Mouse (Mus musculus) lung, embryonic 15.5 days (tissue): ENCODE results near the gene Itprid2. TPM values are rescaled to one million over a fixed set of nuclear protein-coding genes. Genes with fewer than 3 reads are reported as not detected.
A peak's percentile ranks its signal among the peaks of the same experiment; 100 is the strongest.
"Not testable (repeated sequence)": the region's sequence is repeated elsewhere in the genome, so short reads cannot be mapped to it uniquely, and the experiment has no call there.

Experiments
- ATAC-seq: fragments of 200-750 bp; cut with Nextera tagmentation; 2 replicates; pipeline ENCODE4 v1.8.0; 2017; ENCODE audit warnings: moderate number of reproducible peaks, borderline replicate concordance; ENCODE audit not compliant: low FRiP score, low TSS enrichment; ENCODE audit errors: extremely low read depth
- H3K27ac ChIP-seq: fragments of 300-500 bp; sonication (generic); 2 replicates; pipeline ENCODE4 v1.5.1; 2015; ENCODE audit warnings: moderate library complexity, mild to moderate bottlenecking, inconsistent platforms
- H3K27me3 ChIP-seq: fragments of 300-500 bp; sonication (generic); 2 replicates; pipeline ENCODE4 v1.6.1; 2015; ENCODE audit warnings: inconsistent platforms
- H3K36me3 ChIP-seq: fragments of 300-500 bp; sonication (generic); 2 replicates; pipeline ENCODE4 v1.6.1; 2015; ENCODE audit warnings: inconsistent platforms
- H3K4me1 ChIP-seq: fragments of 300-500 bp; sonication (generic); 2 replicates; pipeline ENCODE4 v1.6.1; 2015; ENCODE audit warnings: inconsistent platforms
- H3K4me2 ChIP-seq: fragments of 300-500 bp; sonication (generic); 2 replicates; pipeline ENCODE4 v1.6.1; 2015; ENCODE audit warnings: inconsistent platforms, mild to moderate bottlenecking, moderate library complexity
- H3K4me3 ChIP-seq: fragments of 300-500 bp; sonication (generic); 2 replicates; pipeline ENCODE4 v1.5.1; 2015; ENCODE audit warnings: mild to moderate bottlenecking, inconsistent platforms
- H3K9ac ChIP-seq: fragments of 300-500 bp; sonication (generic); 2 replicates; pipeline ENCODE4 v1.6.1; 2015; ENCODE audit warnings: inconsistent platforms
- H3K9me3 ChIP-seq: fragments of 300-500 bp; sonication (generic); 2 replicates; pipeline ENCODE4 v1.6.1; 2016; ENCODE audit warnings: inconsistent platforms
- WGBS: fragments of 180-500 bp; shearing (Covaris S2); methylation state at CpG from one replicate; pipeline ENCODE4 v1.1.7; 2015; 5-methylcytosine and 5-hydroxymethylcytosine counted together
- polyA plus RNA-seq: library from polyadenylated mRNA; unstranded; fragments of >200 nt; fragmentation: Nextera tagmentation; extraction: Ambion mirVana; gene quantifications from 2 replicates; pipeline ENCODE4 v1.2.1, GENCODE M21; 2015

Gene Itprid2
- polyA plus RNA-seq: 9.2 and 9.7 TPM in 2 replicates

GRCm38 (mm10) chr2:79634528-79635400 is at the start of gene Itprid2:
Gene Itprid2, plus strand, starts transcription at chr2:79635352.
- peaks cover 11% of the 10 kb centered on the region; the same call in 1 of the 2 replicates for H3K4me1 ChIP-seq
- peak within 1 kb of the TSS; percentile 87 for H3K4me3 ChIP-seq
- H3K27me3 ChIP-seq: no peaks in the 10 kb centered on the region
- peak within 1 kb of the TSS; percentile 90 for H3K4me2 ChIP-seq
- H3K9ac ChIP-seq: peak within 1 kb of the TSS; percentile 85
- peak; percentile 100 for ATAC-seq
- peak within 1 kb of the TSS; percentile 87 for H3K27ac ChIP-seq
- H3K36me3 ChIP-seq: no peaks in the 10 kb centered on the region
- H3K9me3 ChIP-seq: no peaks in the 10 kb centered on the region
- WGBS: 3% methylated on average over 44 of the region's 46 CpGs

GRCm38 (mm10) chr2:79596177-79596576 is 39.0 kb upstream of the Itprid2 start:
- H3K36me3 ChIP-seq: no peaks in the 10 kb centered on the region
- no peak for ATAC-seq
- 49% methylated on average over 2 of the region's 2 CpGs for WGBS
- no peak overlapping the region for H3K4me2 ChIP-seq
- no peak overlapping the region for H3K27ac ChIP-seq
- H3K9ac ChIP-seq: no peak overlapping the region
- no peak overlapping the region for H3K4me3 ChIP-seq
- H3K4me1 ChIP-seq: peaks cover 13% of the 10 kb centered on the region
- H3K27me3 ChIP-seq: no peaks in the 10 kb centered on the region
- no peaks in the 10 kb centered on the region for H3K9me3 ChIP-seq

GRCm38 (mm10) chr2:79597090-79597489 is 38.1 kb upstream of the Itprid2 start:
- Histone ChIP-seq H3K9ac (no peak overlapping the region), H3K27ac (no peak overlapping the region), H3K27me3 (no peaks in the 10 kb centered on the region), H3K4me1 (peaks cover 22% of the 10 kb centered on the region), H3K4me3 (no peak overlapping the region), H3K36me3 (no peaks in the 10 kb centered on the region), H3K4me2 (no peak overlapping the region), H3K9me3 (no peaks in the 10 kb centered on the region)
- no peak for ATAC-seq

GRCm38 (mm10) chr2:79601109-79601508 is 34.0 kb upstream of the Itprid2 start:
- Histone ChIP-seq H3K27ac (peak overlapping the region; percentile 78), H3K4me1 (peaks cover 23% of the 10 kb centered on the region)
- not testable (repeated sequence) for H3K9me3 ChIP-seq, H3K27me3 ChIP-seq, H3K9ac ChIP-seq, H3K36me3 ChIP-seq, H3K4me3 ChIP-seq, H3K4me2 ChIP-seq
- 34% methylated on average over 2 of the region's 2 CpGs for WGBS
- peak; percentile 69 for ATAC-seq

GRCm38 (mm10) chr2:79601691-79602116 is 33.4 kb upstream of the Itprid2 start:
- Histone ChIP-seq H3K27me3 (no peaks in the 10 kb centered on the region), H3K9ac (no peak overlapping the region), H3K4me1 (peaks cover 22% of the 10 kb centered on the region), H3K4me3 (no peak overlapping the region), H3K4me2 (no peak overlapping the region), H3K36me3 (no peaks in the 10 kb centered on the region), H3K9me3 (no peaks in the 10 kb centered on the region), H3K27ac (peak overlapping the region; percentile 78)
- WGBS: 22% methylated on average over 4 of the region's 4 CpGs
- peak; percentile 83; the same call in 1 of the 2 replicates for ATAC-seq

- Histone ChIP-seq H3K36me3 (no peaks in the 10 kb centered on the region), H3K9me3 (no peaks in the 10 kb centered on the region), H3K4me3 (no peak overlapping the region), H3K27me3 (no peaks in the 10 kb centered on the region), H3K4me2 (no peak overlapping the region), H3K27ac (peak overlapping the region; percentile 78; the same call in 1 of the 2 replicates), H3K4me1 (peaks cover 16% of the 10 kb centered on the region), H3K9ac (no peak overlapping the region)
- WGBS: 62% methylated on average over 6 of the region's 6 CpGs
- ATAC-seq: no peak
These were observed 32.8 kb upstream of the Itprid2 start for GRCm38 (mm10) chr2:79602306-79602705.

GRCm38 (mm10) chr2:79603363-79603762 is 31.8 kb upstream of the Itprid2 start:
- no peaks in the 10 kb centered on the region for H3K36me3 ChIP-seq
- no peaks in the 10 kb centered on the region for H3K9me3 ChIP-seq
- peaks cover 14% of the 10 kb centered on the region for H3K4me1 ChIP-seq
- ATAC-seq: no peak
- H3K27me3 ChIP-seq: no peaks in the 10 kb centered on the region
- H3K4me2 ChIP-seq: no peak overlapping the region
- WGBS: 67% methylated on average over 4 of the region's 4 CpGs
- H3K9ac ChIP-seq: no peak overlapping the region
- H3K27ac ChIP-seq: no peak overlapping the region
- no peak overlapping the region for H3K4me3 ChIP-seq

- no peaks in the 10 kb centered on the region for H3K27me3 ChIP-seq
- no peak overlapping the region for H3K4me3 ChIP-seq
- H3K4me2 ChIP-seq: no peak overlapping the region
- H3K36me3 ChIP-seq: no peaks in the 10 kb centered on the region
- H3K4me1 ChIP-seq: peaks cover 12% of the 10 kb centered on the region
- 29% methylated on average over 2 of the region's 2 CpGs for WGBS
- no peak overlapping the region for H3K27ac ChIP-seq
- no peak for ATAC-seq
- H3K9me3 ChIP-seq: no peaks in the 10 kb centered on the region
- H3K9ac ChIP-seq: no peak overlapping the region
These were observed 29.1 kb upstream of the Itprid2 start for GRCm38 (mm10) chr2:79606033-79606432.

GRCm38 (mm10) chr2:79607181-79607580 is 28.0 kb upstream of the Itprid2 start:
- H3K27me3 ChIP-seq: no peaks in the 10 kb centered on the region
- no peak overlapping the region for H3K9ac ChIP-seq
- H3K4me1 ChIP-seq: peaks cover under 1% of the 10 kb centered on the region; the same call in 1 of the 2 replicates
- ATAC-seq: no peak
- H3K4me2 ChIP-seq: no peak overlapping the region
- H3K4me3 ChIP-seq: no peak overlapping the region
- 55% methylated on average over 2 of the region's 2 CpGs for WGBS
- H3K36me3 ChIP-seq: no peaks in the 10 kb centered on the region
- H3K9me3 ChIP-seq: no peaks in the 10 kb centered on the region
- no peak overlapping the region for H3K27ac ChIP-seq

- no peak for ATAC-seq
- Histone ChIP-seq H3K9ac (no peak overlapping the region), H3K9me3 (no peaks in the 10 kb centered on the region), H3K27ac (no peak overlapping the region), H3K36me3 (no peaks in the 10 kb centered on the region), H3K4me3 (no peak overlapping the region), H3K4me1 (no peaks in the 10 kb centered on the region), H3K27me3 (no peaks in the 10 kb centered on the region), H3K4me2 (no peak overlapping the region)
- 75% methylated on average over 8 of the region's 8 CpGs for WGBS
These were observed 26.7 kb upstream of the Itprid2 start for GRCm38 (mm10) chr2:79608301-79609074.

- WGBS: 43% methylated on average over 3 of the region's 3 CpGs
- H3K27me3 ChIP-seq: no peaks in the 10 kb centered on the region
- no peak overlapping the region for H3K4me2 ChIP-seq
- H3K9ac ChIP-seq: no peak overlapping the region
- H3K27ac ChIP-seq: no peak overlapping the region
- no peaks in the 10 kb centered on the region for H3K36me3 ChIP-seq
- no peak for ATAC-seq
- H3K4me1 ChIP-seq: no peaks in the 10 kb centered on the region
- H3K4me3 ChIP-seq: no peak overlapping the region
- H3K9me3 ChIP-seq: no peaks in the 10 kb centered on the region
These were observed 24.3 kb upstream of the Itprid2 start for GRCm38 (mm10) chr2:79610894-79611293.

GRCm38 (mm10) chr2:79618145-79618544 is 17.0 kb upstream of the Itprid2 start:
- Histone ChIP-seq H3K4me2 (no peak overlapping the region), H3K9ac (no peak overlapping the region), H3K27ac (no peak overlapping the region), H3K9me3 (no peaks in the 10 kb centered on the region), H3K4me3 (no peak overlapping the region), H3K27me3 (no peaks in the 10 kb centered on the region), H3K36me3 (no peaks in the 10 kb centered on the region), H3K4me1 (no peaks in the 10 kb centered on the region)
- WGBS: 69% methylated on average over 2 of the region's 2 CpGs
- no peak for ATAC-seq
